Mouse (Mus musculus) MEL (cell line): ENCODE results near the gene Prkcq. TPM values are rescaled to one million over a fixed set of nuclear protein-coding genes. Genes with fewer than 3 reads are reported as not detected.
"Not testable (repeated sequence)": the region's sequence is repeated elsewhere in the genome, so short reads cannot be mapped to it uniquely, and the experiment has no call there.

ENCODE experiments used
- DNase-seq: peaks from one replicate; pipeline ENCODE4 v3.0.0; 2011; ENCODE audit warnings: low read depth, low spot score
- H3K27ac ChIP-seq: 2 replicates; pipeline ENCODE4 v1.5.1; 2012; ENCODE audit warnings: low read depth, mild to moderate bottlenecking, control low read depth, low read length, moderate library complexity; ENCODE audit not compliant: control insufficient read depth
- H3K27me3 ChIP-seq, 2 experiments: fragments of 150-350 bp in 1 of 2; sonication (generic) in 1 of 2; 2 replicates each; pipeline ENCODE4 v1.6.1; 2012; ENCODE audit warnings: low read length in 2 of 2, mild to moderate bottlenecking in 2 of 2, improper control_type of control experiment in 1 of 2, moderate library complexity in 1 of 2; ENCODE audit not compliant: insufficient read depth in 2 of 2, control insufficient read depth in 1 of 2
- H3K36me3 ChIP-seq, 2 experiments: 2 replicates each; pipeline ENCODE4 v1.6.1; 2012 to 2014; ENCODE audit warnings: low read length in 2 of 2, improper control_type of control experiment in 1 of 2, inconsistent platforms in 1 of 2, mild to moderate bottlenecking in 1 of 2; ENCODE audit not compliant: insufficient read depth in 2 of 2, control insufficient read depth in 1 of 2
- H3K4me1 ChIP-seq, 2 experiments: fragments of 150-350 bp in 1 of 2; sonication (generic) in 1 of 2; 2 replicates each; pipeline ENCODE4 v1.6.1; 2012; ENCODE audit warnings: low read length in 2 of 2, improper control_type of control experiment in 1 of 2, mild to moderate bottlenecking in 1 of 2; ENCODE audit not compliant: insufficient read depth in 2 of 2, control insufficient read depth in 1 of 2
- H3K4me3 ChIP-seq, 2 experiments: fragments of 150-350 bp in 1 of 2; sonication (generic) in 1 of 2; 2 replicates each; pipeline ENCODE4 v1.5.1; 2012; ENCODE audit warnings: low read depth in 2 of 2, low read length in 2 of 2, mild to moderate bottlenecking in 2 of 2, moderate library complexity in 2 of 2, control low read depth in 1 of 2, improper control_type of control experiment in 1 of 2; ENCODE audit not compliant: control insufficient read depth in 1 of 2, insufficient read depth in 1 of 2
- H3K79me2 ChIP-seq: 2 replicates; pipeline ENCODE4 v1.6.1; 2012; ENCODE audit warnings: mild to moderate bottlenecking, low read length, moderate library complexity; ENCODE audit not compliant: control insufficient read depth, poor library complexity, insufficient read depth
- H3K9ac ChIP-seq: 2 replicates; pipeline ENCODE4 v1.6.1; 2012; ENCODE audit warnings: low read depth, mild to moderate bottlenecking, control low read depth, low read length, moderate library complexity; ENCODE audit not compliant: control insufficient read depth, poor library complexity, severe bottlenecking
- H3K9me3 ChIP-seq: fragments of 150-350 bp; sonication (generic); replicated peaks from 2 replicates; pipeline ENCODE4 v1.6.1; 2012; ENCODE audit warnings: mild to moderate bottlenecking, low read length, improper control_type of control experiment, moderate library complexity; ENCODE audit not compliant: insufficient read depth
- CHD1 ChIP-seq: IDR thresholded peaks from 2 replicates; pipeline ENCODE4 v1.6.1; 2012; ENCODE audit warnings: low read depth, mild to moderate bottlenecking, inconsistent platforms, low read length, improper control_type of control experiment
- CTCF ChIP-seq, 3 experiments: IDR thresholded peaks in 2 of 3; conservative IDR thresholded peaks in 1 of 3; 2 replicates each; pipeline ENCODE4 v1.5.1; 2011 to 2012; ENCODE audit warnings: low read length in 3 of 3, low read depth in 2 of 3, mild to moderate bottlenecking in 2 of 3, improper control_type of control experiment in 1 of 3, inconsistent platforms in 1 of 3, mixed read lengths in 1 of 3, moderate library complexity in 1 of 3; ENCODE audit not compliant: control insufficient read depth in 1 of 3, insufficient read depth in 1 of 3, poor library complexity in 1 of 3, severe bottlenecking in 1 of 3
- ELF1 ChIP-seq: IDR thresholded peaks from 2 replicates; pipeline ENCODE4 v1.6.1; 2014; ENCODE audit warnings: low read depth, mild to moderate bottlenecking, inconsistent platforms, low read length, improper control_type of control experiment, moderate library complexity
- GATA1 ChIP-seq: IDR thresholded peaks from 2 replicates; pipeline ENCODE4 v1.6.1; 2011; ENCODE audit warnings: low read depth, low read length, improper control_type of control experiment
- KAT2A ChIP-seq: conservative IDR thresholded peaks from 2 replicates; pipeline ENCODE4 v1.6.1; 2012; ENCODE audit warnings: low read depth, low read length, improper control_type of control experiment, inconsistent platforms
- MAX ChIP-seq: IDR thresholded peaks from 2 replicates; pipeline ENCODE4 v1.6.1; 2011; ENCODE audit warnings: low read length, improper control_type of control experiment
- MEF2A ChIP-seq: IDR thresholded peaks from 2 replicates; pipeline ENCODE4 v1.6.1; 2014; ENCODE audit warnings: low read depth, mild to moderate bottlenecking, inconsistent platforms, low read length, improper control_type of control experiment; ENCODE audit not compliant: poor library complexity, insufficient replicate concordance, severe bottlenecking; ENCODE audit errors: extremely low read depth
- MYB ChIP-seq: IDR thresholded peaks from 2 replicates; pipeline ENCODE4 v1.6.1; 2011; ENCODE audit warnings: mild to moderate bottlenecking, low read depth, low read length, improper control_type of control experiment
- MYC ChIP-seq: IDR thresholded peaks from 2 replicates; pipeline ENCODE4 v1.6.1; 2011; ENCODE audit warnings: low read depth, mild to moderate bottlenecking, low read length, improper control_type of control experiment, moderate library complexity
- NELFE ChIP-seq: IDR thresholded peaks from 2 replicates; pipeline ENCODE4 v1.6.1; 2011; ENCODE audit warnings: low read depth, low read length, improper control_type of control experiment
- RCOR1 ChIP-seq: IDR thresholded peaks from 2 replicates; pipeline ENCODE4 v1.6.1; 2012; ENCODE audit warnings: low read depth, mild to moderate bottlenecking, inconsistent platforms, low read length, improper control_type of control experiment
- SMC3 ChIP-seq: IDR thresholded peaks from 2 replicates; pipeline ENCODE4 v1.6.1; 2011; ENCODE audit warnings: low read depth, low read length, improper control_type of control experiment
- TAL1 ChIP-seq: IDR thresholded peaks from 2 replicates; pipeline ENCODE4 v1.6.1; 2012; ENCODE audit warnings: mild to moderate bottlenecking, inconsistent platforms, low read length, moderate library complexity, mixed read lengths
- UBTF ChIP-seq: IDR thresholded peaks from 2 replicates; pipeline ENCODE4 v1.6.1; 2012; ENCODE audit warnings: low read depth, mild to moderate bottlenecking, inconsistent platforms, low read length, improper control_type of control experiment, moderate library complexity, borderline replicate concordance; ENCODE audit not compliant: insufficient read depth
- USF2 ChIP-seq, 2 experiments: IDR thresholded peaks; 2 replicates each; pipeline ENCODE4 v1.6.1; 2011 to 2012; ENCODE audit warnings: improper control_type of control experiment in 2 of 2, low read length in 2 of 2, borderline replicate concordance in 1 of 2, inconsistent platforms in 1 of 2, low read depth in 1 of 2, mild to moderate bottlenecking in 1 of 2; ENCODE audit not compliant: insufficient read depth in 1 of 2
- ZC3H11A ChIP-seq: IDR thresholded peaks from 2 replicates; pipeline ENCODE4 v1.6.1; 2012; ENCODE audit warnings: low read depth, mild to moderate bottlenecking, inconsistent platforms, low read length, improper control_type of control experiment
- ZKSCAN1 ChIP-seq: IDR thresholded peaks from 2 replicates; pipeline ENCODE4 v1.6.1; 2012; ENCODE audit warnings: low read depth, mild to moderate bottlenecking, inconsistent platforms, low read length, improper control_type of control experiment, moderate library complexity
- polyA plus RNA-seq, 2 experiments: library from polyadenylated mRNA; stranded (reverse) in 1 of 2; unstranded in 1 of 2; fragments of >175 nt in 1 of 2; fragments of >200 nt in 1 of 2; gene quantifications; 2 replicates each; pipeline versions ENCODE4 v1.2.1 to v1.2.4; 2012; ENCODE audit warnings: low replicate concordance in 2 of 2, low read depth in 1 of 2; ENCODE audit not compliant: insufficient read length in 2 of 2, insufficient read depth in 1 of 2, missing spikeins in 1 of 2
- total RNA-seq: library from RNA; depleted of rRNA; stranded (reverse); fragments of 300-350 nt; gene quantifications from 2 replicates; pipeline ENCODE4 v1.2.3, GENCODE M21; 2012

The Prkcq gene
- total and polyA plus RNA-seq, 3 experiments = 0.12 to 0.19 TPM; not detected in 1

DNA sequence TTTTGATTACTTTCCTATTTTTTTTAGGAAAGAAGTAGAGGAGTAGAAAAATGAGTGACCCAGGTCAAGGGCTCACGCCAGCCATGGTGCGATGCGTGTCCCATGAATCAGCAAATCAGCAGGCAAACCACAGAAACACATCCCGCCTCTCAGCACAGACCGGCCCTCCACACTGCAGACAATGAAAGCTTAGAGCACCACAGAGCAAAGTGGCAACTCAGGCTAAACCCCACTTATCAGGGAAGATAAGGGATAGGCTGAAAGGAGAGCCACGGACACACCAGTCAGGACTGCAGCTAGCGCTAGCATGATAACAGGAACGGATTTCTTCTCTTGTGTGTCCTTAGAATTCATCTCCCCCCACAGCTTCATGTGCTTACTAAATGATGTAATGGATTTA lies 164.4 kb downstream of the Prkcq start:
- no peak overlapping the region for H3K9ac ChIP-seq
- H3K4me3 ChIP-seq = no peak overlapping the region
- no peaks in the 10 kb centered on the region; a peak in 2 of 4 replicates for H3K27me3 ChIP-seq
- TF ChIP-seq GATA1 = peak; percentile 52
- TF ChIP-seq MYB = no peak
- TF ChIP-seq RCOR1 = peak; percentile 3; the same call in 1 of the 2 replicates
- TF ChIP-seq, all 39 proteins: peak for 2
- H3K4me1 ChIP-seq = peaks cover 3 to 22% of the 10 kb centered on the region in 2 experiments; a peak in 3 of 4 replicates
- no peak overlapping the region for H3K27ac ChIP-seq
- DNase-seq = peak; percentile 27
- H3K79me2 ChIP-seq = no peaks in the 10 kb centered on the region
- no peaks in the 10 kb centered on the region for H3K9me3 ChIP-seq
- H3K36me3 ChIP-seq = peaks cover 0 to 8% of the 10 kb centered on the region in 2 experiments; a peak in 2 of 4 replicates

DNA sequence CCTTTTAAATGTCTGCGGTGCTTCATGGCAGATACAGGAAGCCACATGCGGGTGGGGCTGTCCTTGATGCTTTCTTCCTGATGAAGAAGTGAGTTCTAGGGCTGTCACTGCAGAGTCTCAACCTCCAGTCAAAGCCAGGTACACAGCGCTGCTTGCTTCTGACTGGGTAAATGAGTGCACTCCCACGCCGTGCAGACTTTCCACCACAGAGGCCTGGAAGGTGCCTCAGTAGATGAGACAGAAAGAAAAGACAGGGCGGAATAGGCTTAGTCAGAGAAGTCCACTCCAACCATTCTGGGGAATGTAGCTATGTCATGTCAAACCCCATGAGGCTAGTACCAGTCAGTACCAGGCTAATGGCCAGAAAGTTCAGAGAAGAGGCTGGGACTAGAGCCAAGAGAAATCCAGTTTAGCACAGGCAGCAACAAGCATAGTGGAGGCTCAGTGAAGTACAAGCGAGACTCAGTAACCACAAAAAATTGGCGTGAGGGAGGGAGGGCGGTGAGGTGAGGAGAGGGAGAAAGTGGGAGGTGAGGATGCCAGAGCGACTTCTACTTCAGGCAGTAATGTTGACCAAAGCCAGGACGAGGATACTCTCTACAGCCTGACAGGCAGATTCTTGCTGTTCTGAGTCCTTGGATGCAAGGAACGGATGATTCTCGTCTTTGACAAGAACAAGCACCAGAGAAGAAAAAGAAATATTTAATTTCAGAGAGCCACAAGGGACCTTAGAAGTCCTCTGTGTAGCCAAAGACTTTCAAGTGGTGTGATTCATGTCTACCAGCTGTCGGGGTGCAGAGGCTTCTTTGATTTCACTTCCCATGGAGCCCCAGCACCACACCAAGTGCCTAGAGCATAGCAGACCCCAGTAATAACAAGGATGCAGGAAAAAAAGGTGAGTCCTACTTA lies 167.3 kb downstream of the Prkcq start:
- Histone ChIP-seq H3K27me3 (peaks cover 0 to 1% of the 10 kb centered on the region in 2 experiments; a peak in 2 of 4 replicates), H3K36me3 (no peaks in the 10 kb centered on the region), H3K4me1 (peaks cover 3 to 9% of the 10 kb centered on the region in 2 experiments; a peak in 2 of 4 replicates), H3K79me2 (no peaks in the 10 kb centered on the region), H3K4me3 (no peak overlapping the region), H3K9ac (no peak overlapping the region), H3K9me3 (no peaks in the 10 kb centered on the region), H3K27ac (no peak overlapping the region)
- no peak for TF ChIP-seq UBTF
- no peak for TF ChIP-seq MAX
- TF ChIP-seq TAL1 = no peak
- TF ChIP-seq KAT2A = no peak
- no peak for TF ChIP-seq ELF1
- TF ChIP-seq CTCF (IDR thresholded peaks at IDR 0.05 in 2 of 3, conservative IDR thresholded peaks at IDR 0.05 in 1 of 3; ENCODE audit: control insufficient read depth in 1 of 3, insufficient read depth in 1 of 3, low read depth in 2 of 3, low read length in 3 of 3, poor library complexity in 1 of 3, severe bottlenecking in 1 of 3) = no peak
- no peak for DNase-seq

DNA sequence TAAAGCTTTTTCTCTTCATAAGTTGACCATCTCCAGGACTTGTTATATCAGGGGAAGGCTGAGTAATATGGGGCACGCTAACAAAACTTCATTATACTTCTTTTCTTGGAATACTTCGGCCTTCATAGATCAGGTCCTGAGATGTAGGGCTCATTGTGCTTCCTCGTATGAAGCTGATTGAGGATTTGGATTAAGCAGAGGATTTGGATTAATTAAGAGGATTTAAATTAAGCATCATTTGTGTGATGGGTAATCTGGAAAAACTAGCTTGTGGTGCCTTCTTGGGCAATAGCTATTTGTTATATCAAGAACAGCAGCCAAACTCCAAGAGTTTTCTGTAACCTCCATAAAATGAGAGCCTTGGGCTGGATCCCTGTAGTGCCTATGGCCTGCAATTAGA lies 172.8 kb downstream of the Prkcq start:
- Histone ChIP-seq H3K4me3 (no peak overlapping the region), H3K4me1 (no peaks in the 10 kb centered on the region), H3K27me3 (peaks cover 0 to 1% of the 10 kb centered on the region in 2 experiments; a peak in 2 of 4 replicates), H3K79me2 (no peaks in the 10 kb centered on the region), H3K27ac (no peak overlapping the region), H3K36me3 (no peaks in the 10 kb centered on the region), H3K9ac (no peak overlapping the region), H3K9me3 (no peaks in the 10 kb centered on the region)
- TF ChIP-seq MEF2A (no peak), ZKSCAN1 (no peak), NELFE (no peak), USF2 (IDR thresholded peaks at IDR 0.05; ENCODE audit: borderline replicate concordance in 1 of 2, insufficient read depth in 1 of 2, low read depth in 1 of 2, low read length in 2 of 2) (no peak), MYC (no peak), SMC3 (no peak), CHD1 (no peak), ZC3H11A (no peak)
- DNase-seq = no peak

DNA sequence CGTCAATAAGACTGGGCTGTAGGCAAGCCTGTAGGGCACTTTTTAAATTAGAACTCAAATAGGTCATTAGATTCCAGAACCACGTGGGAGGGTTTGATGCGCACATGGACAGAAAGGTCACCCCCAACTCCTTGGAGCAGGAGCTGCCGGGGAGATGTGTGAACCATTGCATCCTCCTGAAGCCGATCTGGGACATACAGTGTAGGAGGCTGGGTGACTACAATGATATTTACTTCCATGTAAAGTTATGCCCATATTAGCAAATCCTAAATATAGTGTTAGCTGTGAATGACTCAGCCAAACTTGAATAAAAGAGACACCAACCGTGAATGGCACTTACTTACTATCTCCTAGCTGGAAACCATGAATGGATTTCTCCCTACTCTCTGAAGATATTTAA lies 174.5 kb downstream of the Prkcq start:
- not testable (repeated sequence) for H3K27me3 ChIP-seq

More for the DNA sequence above, 174.5 kb downstream of the Prkcq start:
- not testable (repeated sequence) for H3K9me3 ChIP-seq, H3K79me2 ChIP-seq, H3K36me3 ChIP-seq, H3K4me3 ChIP-seq, H3K4me1 ChIP-seq, DNase-seq, H3K9ac ChIP-seq, H3K27ac ChIP-seq
